Mouse (Mus musculus): Measurements from ENCODE around the gene Kcnv2. TPM values are rescaled to one million over a fixed set of nuclear protein-coding genes. Genes with fewer than 3 reads are reported as not detected.

The Kcnv2 gene
- total RNA-seq, 1 experiment, result 0.13 TPM

- in situ Hi-C loops (cut with MboI; ENCODE audit: low sequenced_read_pairs in 2 of 2, unreplicated experiment in 2 of 2), result no loop called here
- TF ChIP-seq HCFC1 (IDR thresholded peaks at IDR 0.05; ENCODE audit: borderline replicate concordance, insufficient read depth, low read length), result no peak
- no peak for TF ChIP-seq ZNF384 (IDR thresholded peaks at IDR 0.05; ENCODE audit: low read depth, low read length)
- TF ChIP-seq ZC3H11A (IDR thresholded peaks at IDR 0.05; ENCODE audit: borderline replicate concordance, low read depth, low read length), result no peak
- TF ChIP-seq MAFK (IDR thresholded peaks at IDR 0.05; ENCODE audit: insufficient read depth, low read depth, low read length), result no peak
- TF ChIP-seq CHD2 (IDR thresholded peaks at IDR 0.05; ENCODE audit: low read depth, low read length), result no peak
- Histone ChIP-seq H3K27ac (ENCODE audit: insufficient read depth, low read depth, low read length, poor library complexity, severe bottlenecking) (no peak overlapping the region), H3K4me1 (ENCODE audit: control insufficient read depth in 2 of 2, insufficient read depth in 2 of 2, low read length in 2 of 2, poor library complexity in 1 of 2) (no peaks in the 10 kb centered on the region), H3K9ac (ENCODE audit: insufficient read depth, low read depth, low read length, poor library complexity, severe bottlenecking) (no peak overlapping the region), H3K4me3 (ENCODE audit: insufficient read depth in 1 of 2, low read depth in 1 of 2, low read length in 2 of 2, poor library complexity in 1 of 2, severe bottlenecking in 1 of 2) (no peak overlapping the region), H3K9me3 (ENCODE audit: control insufficient read depth, insufficient read depth, low read depth, low read length) (no peaks in the 10 kb centered on the region), H3K36me3 (ENCODE audit: control insufficient read depth, insufficient read depth, low read length, poor library complexity, severe bottlenecking) (no peaks in the 10 kb centered on the region)
- DNase-seq (ENCODE audit: low read depth, low spot score), result no peak
These were observed 5.1 kb upstream of the Kcnv2 start for GRCm38 (mm10) chr19:27317337-27317736.

- Histone ChIP-seq H3K4me1 (ENCODE audit: control insufficient read depth in 2 of 2, insufficient read depth in 2 of 2, low read length in 2 of 2, poor library complexity in 1 of 2) (peaks cover 0 to 10% of the 10 kb centered on the region in 2 experiments; a peak in 1 of 4 replicates), H3K4me3 (ENCODE audit: insufficient read depth in 1 of 2, low read depth in 1 of 2, low read length in 2 of 2, poor library complexity in 1 of 2, severe bottlenecking in 1 of 2) (peak overlapping the region; percentile 22 to 36; a peak in 2 of 4 replicates), H3K27ac (ENCODE audit: insufficient read depth, low read depth, low read length, poor library complexity, severe bottlenecking) (no peak overlapping the region), H3K9me3 (ENCODE audit: control insufficient read depth, insufficient read depth, low read depth, low read length) (no peaks in the 10 kb centered on the region), H3K9ac (ENCODE audit: insufficient read depth, low read depth, low read length, poor library complexity, severe bottlenecking) (no peak overlapping the region), H3K36me3 (ENCODE audit: control insufficient read depth, insufficient read depth, low read length, poor library complexity, severe bottlenecking) (no peaks in the 10 kb centered on the region)
- in situ Hi-C loops (cut with MboI; ENCODE audit: low sequenced_read_pairs in 2 of 2, unreplicated experiment in 2 of 2), result no loop called here
- TF ChIP-seq ZNF384 (IDR thresholded peaks at IDR 0.05; ENCODE audit: low read depth, low read length) (no peak), CHD2 (IDR thresholded peaks at IDR 0.05; ENCODE audit: low read depth, low read length) (no peak)
- no peak for DNase-seq (ENCODE audit: low read depth, low spot score)
These were observed 681 bp downstream of the Kcnv2 start for GRCm38 (mm10) chr19:27322911-27323627.

GRCm38 (mm10) chr19:27325558-27325957 lies 3.2 kb downstream of the Kcnv2 start:
- in situ Hi-C loops (cut with MboI; ENCODE audit: low sequenced_read_pairs in 2 of 2, unreplicated experiment in 2 of 2), result no loop called here
- DNase-seq (ENCODE audit: low read depth, low spot score), result no peak
- H3K9ac ChIP-seq (ENCODE audit: insufficient read depth, low read depth, low read length, poor library complexity, severe bottlenecking), result no peak overlapping the region
- H3K27ac ChIP-seq (ENCODE audit: insufficient read depth, low read depth, low read length, poor library complexity, severe bottlenecking), result no peak overlapping the region
- no peaks in the 10 kb centered on the region for H3K36me3 ChIP-seq (ENCODE audit: control insufficient read depth, insufficient read depth, low read length, poor library complexity, severe bottlenecking)
- H3K4me1 ChIP-seq (ENCODE audit: control insufficient read depth in 2 of 2, insufficient read depth in 2 of 2, low read length in 2 of 2, poor library complexity in 1 of 2), result peaks cover 0 to 10% of the 10 kb centered on the region in 2 experiments; a peak in 1 of 4 replicates
- no peaks in the 10 kb centered on the region for H3K9me3 ChIP-seq (ENCODE audit: control insufficient read depth, insufficient read depth, low read depth, low read length)
- H3K4me3 ChIP-seq (ENCODE audit: insufficient read depth in 1 of 2, low read depth in 1 of 2, low read length in 2 of 2, poor library complexity in 1 of 2, severe bottlenecking in 1 of 2), result no peak overlapping the region
- TF ChIP-seq ZC3H11A (IDR thresholded peaks at IDR 0.05; ENCODE audit: borderline replicate concordance, low read depth, low read length), result no peak
- TF ChIP-seq HCFC1 (IDR thresholded peaks at IDR 0.05; ENCODE audit: borderline replicate concordance, insufficient read depth, low read length), result no peak
- no peak for TF ChIP-seq ZNF384 (IDR thresholded peaks at IDR 0.05; ENCODE audit: low read depth, low read length)
- TF ChIP-seq MAFK (IDR thresholded peaks at IDR 0.05; ENCODE audit: insufficient read depth, low read depth, low read length), result no peak
- no peak for TF ChIP-seq CHD2 (IDR thresholded peaks at IDR 0.05; ENCODE audit: low read depth, low read length)

- TF ChIP-seq CHD2 (IDR thresholded peaks at IDR 0.05; ENCODE audit: low read depth, low read length), result no peak
- TF ChIP-seq ZC3H11A (IDR thresholded peaks at IDR 0.05; ENCODE audit: borderline replicate concordance, low read depth, low read length), result no peak
- TF ChIP-seq HCFC1 (IDR thresholded peaks at IDR 0.05; ENCODE audit: borderline replicate concordance, insufficient read depth, low read length), result no peak
- no peak for TF ChIP-seq MAFK (IDR thresholded peaks at IDR 0.05; ENCODE audit: insufficient read depth, low read depth, low read length)
- no peak for TF ChIP-seq ZNF384 (IDR thresholded peaks at IDR 0.05; ENCODE audit: low read depth, low read length)
- Histone ChIP-seq H3K4me1 (ENCODE audit: control insufficient read depth in 2 of 2, insufficient read depth in 2 of 2, low read length in 2 of 2, poor library complexity in 1 of 2) (peaks cover 0 to 10% of the 10 kb centered on the region in 2 experiments; a peak in 1 of 4 replicates), H3K4me3 (ENCODE audit: insufficient read depth in 1 of 2, low read depth in 1 of 2, low read length in 2 of 2, poor library complexity in 1 of 2, severe bottlenecking in 1 of 2) (no peak overlapping the region), H3K9me3 (ENCODE audit: control insufficient read depth, insufficient read depth, low read depth, low read length) (no peaks in the 10 kb centered on the region), H3K36me3 (ENCODE audit: control insufficient read depth, insufficient read depth, low read length, poor library complexity, severe bottlenecking) (no peaks in the 10 kb centered on the region), H3K9ac (ENCODE audit: insufficient read depth, low read depth, low read length, poor library complexity, severe bottlenecking) (no peak overlapping the region), H3K27ac (ENCODE audit: insufficient read depth, low read depth, low read length, poor library complexity, severe bottlenecking) (no peak overlapping the region)
- in situ Hi-C loops (cut with MboI; ENCODE audit: low sequenced_read_pairs in 2 of 2, unreplicated experiment in 2 of 2), result no loop called here
- no peak for DNase-seq (ENCODE audit: low read depth, low spot score)
These were observed 5.2 kb downstream of the Kcnv2 start for GRCm38 (mm10) chr19:27327569-27327968.
